Mouse (Mus musculus): ENCODE results near the gene Tigd4. TPM values are rescaled to one million over a fixed set of nuclear protein-coding genes. Genes with fewer than 3 reads are reported as not detected.

The Tigd4 gene
- polyA plus RNA-seq, 1 experiment, result 0.01 TPM

DNA sequence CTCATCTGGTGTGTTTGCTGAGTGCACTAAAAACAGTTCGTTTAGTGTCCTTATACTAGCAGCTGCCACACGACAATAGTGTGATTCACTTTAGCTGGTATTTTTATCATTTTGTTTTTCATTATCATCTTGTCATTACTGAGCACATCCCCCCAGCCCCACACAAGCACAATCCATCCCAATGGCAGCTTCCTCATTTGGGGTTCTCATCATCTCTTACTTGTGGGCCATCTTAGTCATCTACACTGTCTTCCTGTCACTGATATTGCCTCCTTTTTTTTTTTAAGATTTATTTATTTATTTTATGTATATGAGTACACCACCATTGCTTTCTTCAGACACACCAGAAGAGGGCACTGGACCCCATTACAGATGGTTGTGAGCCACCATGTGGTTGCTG, 25.3 kb downstream of the Tigd4 start:
- Histone ChIP-seq H3K4me2 (ENCODE audit: low read depth) (no peak overlapping the region), H3K79me2 (ENCODE audit: control insufficient read depth, insufficient read depth) (no peaks in the 10 kb centered on the region), H3ac (ENCODE audit: control insufficient read depth, insufficient read length) (no peak overlapping the region), H3K4me3 (no peak overlapping the region), H3K36me3 (ENCODE audit: control insufficient read depth, insufficient read depth) (no peaks in the 10 kb centered on the region), H3K27me3 (ENCODE audit: control insufficient read depth, insufficient read depth, insufficient read length) (peaks cover 2% of the 10 kb centered on the region)
- no peak for TF ChIP-seq TCF12 (IDR thresholded peaks at IDR 0.05; ENCODE audit: insufficient read depth, poor library complexity, severe bottlenecking)
- TF ChIP-seq MYOG (IDR thresholded peaks at IDR 0.05; ENCODE audit: control insufficient read depth in 1 of 3, insufficient read depth in 1 of 3, insufficient read length in 2 of 3, low read depth in 2 of 3), result no peak
- no peak for TF ChIP-seq POLR2AphosphoS2 (IDR thresholded peaks at IDR 0.05; ENCODE audit: insufficient read length, low read depth)
- no peak for TF ChIP-seq E2F4 (IDR thresholded peaks at IDR 0.05; ENCODE audit: insufficient read depth)
- no peak for TF ChIP-seq CEBPB (IDR thresholded peaks at IDR 0.05; ENCODE audit: insufficient read depth, poor library complexity, severe bottlenecking)
- no peak for TF ChIP-seq POLR2A (IDR thresholded peaks at IDR 0.05; ENCODE audit: insufficient read length, low read depth)
- no peak for TF ChIP-seq SRF (IDR thresholded peaks at IDR 0.05; ENCODE audit: control insufficient read depth, insufficient read length, low read depth)
- TF ChIP-seq MAX (IDR thresholded peaks at IDR 0.05; ENCODE audit: low read depth), result no peak
- no peak for TF ChIP-seq MYOD1 (IDR thresholded peaks at IDR 0.05; ENCODE audit: control insufficient read depth in 1 of 3, insufficient read length in 2 of 3, low read depth in 2 of 3)
- no peak for TF ChIP-seq TCF3 (IDR thresholded peaks at IDR 0.05; ENCODE audit: insufficient read length, low read depth)
- no peak for TF ChIP-seq USF1 (IDR thresholded peaks at IDR 0.05; ENCODE audit: low read depth)
- no peak for TF ChIP-seq REST (IDR thresholded peaks at IDR 0.05; ENCODE audit: insufficient read depth, insufficient read length)

DNA sequence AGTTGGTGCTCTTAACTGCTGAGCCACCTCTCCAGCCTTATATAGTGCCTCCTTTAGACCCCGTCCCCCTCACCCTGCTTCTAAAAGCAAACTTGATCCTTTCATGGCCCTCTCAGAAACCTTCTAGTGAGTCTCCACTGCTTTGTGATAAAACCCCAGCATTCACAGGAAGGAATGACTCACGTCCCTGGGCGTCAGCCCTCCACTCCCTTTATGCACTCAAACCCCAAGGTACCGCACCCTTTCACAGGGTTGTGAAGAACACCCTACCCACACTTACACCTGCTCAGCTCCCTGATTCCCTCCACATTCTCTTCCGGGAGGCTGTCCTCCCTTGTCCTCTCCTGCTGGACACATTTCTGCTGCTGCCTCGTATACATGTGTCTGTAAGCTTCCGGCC, 25.7 kb downstream of the Tigd4 start:
- Histone ChIP-seq H3K4me3 (no peak overlapping the region), H3K27me3 (ENCODE audit: control insufficient read depth, insufficient read depth, insufficient read length) (peaks cover 6% of the 10 kb centered on the region), H3ac (ENCODE audit: control insufficient read depth, insufficient read length) (no peak overlapping the region), H3K79me2 (ENCODE audit: control insufficient read depth, insufficient read depth) (no peaks in the 10 kb centered on the region), H3K36me3 (ENCODE audit: control insufficient read depth, insufficient read depth) (no peaks in the 10 kb centered on the region), H3K4me2 (ENCODE audit: low read depth) (no peak overlapping the region)
- no peak for TF ChIP-seq USF1 (IDR thresholded peaks at IDR 0.05; ENCODE audit: low read depth)
- TF ChIP-seq MAX (IDR thresholded peaks at IDR 0.05; ENCODE audit: low read depth), result no peak
- TF ChIP-seq TCF12 (IDR thresholded peaks at IDR 0.05; ENCODE audit: insufficient read depth, poor library complexity, severe bottlenecking), result no peak
- TF ChIP-seq CEBPB (IDR thresholded peaks at IDR 0.05; ENCODE audit: insufficient read depth, poor library complexity, severe bottlenecking), result no peak
- TF ChIP-seq E2F4 (IDR thresholded peaks at IDR 0.05; ENCODE audit: insufficient read depth), result no peak
- TF ChIP-seq MYOG (IDR thresholded peaks at IDR 0.05; ENCODE audit: control insufficient read depth in 1 of 3, insufficient read depth in 1 of 3, insufficient read length in 2 of 3, low read depth in 2 of 3), result no peak
- TF ChIP-seq TCF3 (IDR thresholded peaks at IDR 0.05; ENCODE audit: insufficient read length, low read depth), result no peak
- no peak for TF ChIP-seq REST (IDR thresholded peaks at IDR 0.05; ENCODE audit: insufficient read depth, insufficient read length)
- no peak for TF ChIP-seq SRF (IDR thresholded peaks at IDR 0.05; ENCODE audit: control insufficient read depth, insufficient read length, low read depth)
- TF ChIP-seq MYOD1 (IDR thresholded peaks at IDR 0.05; ENCODE audit: control insufficient read depth in 1 of 3, insufficient read length in 2 of 3, low read depth in 2 of 3), result no peak
- no peak for TF ChIP-seq POLR2A (IDR thresholded peaks at IDR 0.05; ENCODE audit: insufficient read length, low read depth)
- no peak for TF ChIP-seq POLR2AphosphoS2 (IDR thresholded peaks at IDR 0.05; ENCODE audit: insufficient read length, low read depth)

DNA sequence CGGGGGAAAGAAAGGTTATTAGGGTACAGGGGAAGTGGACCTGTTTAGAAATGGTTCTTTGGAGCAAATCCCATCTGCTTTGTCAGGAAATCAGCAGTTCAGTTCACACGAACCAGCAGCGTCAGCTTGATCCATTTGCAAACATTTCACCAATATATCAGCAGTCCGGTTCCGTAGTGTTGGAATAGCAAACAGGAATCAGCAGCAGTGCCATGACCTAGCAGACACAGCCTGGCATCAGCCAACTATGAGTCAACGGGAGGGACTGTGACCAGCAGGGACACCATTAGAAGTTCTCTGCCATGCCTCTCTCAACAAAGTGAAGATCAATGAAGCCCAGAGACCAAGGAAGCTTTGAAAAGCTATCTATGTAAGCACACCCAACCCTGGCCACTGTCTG, 26.4 kb downstream of the Tigd4 start:
- no peaks in the 10 kb centered on the region for H3K36me3 ChIP-seq (ENCODE audit: control insufficient read depth, insufficient read depth)
- H3K4me3 ChIP-seq, result no peak overlapping the region
- H3K79me2 ChIP-seq (ENCODE audit: control insufficient read depth, insufficient read depth), result no peaks in the 10 kb centered on the region
- no peak overlapping the region for H3K4me2 ChIP-seq (ENCODE audit: low read depth)
- no peak overlapping the region for H3ac ChIP-seq (ENCODE audit: control insufficient read depth, insufficient read length)
- H3K27me3 ChIP-seq (ENCODE audit: control insufficient read depth, insufficient read depth, insufficient read length), result peaks cover 6% of the 10 kb centered on the region
- no peak for TF ChIP-seq MAX (IDR thresholded peaks at IDR 0.05; ENCODE audit: low read depth)
- no peak for TF ChIP-seq POLR2AphosphoS2 (IDR thresholded peaks at IDR 0.05; ENCODE audit: insufficient read length, low read depth)
- no peak for TF ChIP-seq MYOD1 (IDR thresholded peaks at IDR 0.05; ENCODE audit: control insufficient read depth in 1 of 3, insufficient read length in 2 of 3, low read depth in 2 of 3)
- no peak for TF ChIP-seq POLR2A (IDR thresholded peaks at IDR 0.05; ENCODE audit: insufficient read length, low read depth)
- TF ChIP-seq CEBPB (IDR thresholded peaks at IDR 0.05; ENCODE audit: insufficient read depth, poor library complexity, severe bottlenecking), result no peak
- TF ChIP-seq USF1 (IDR thresholded peaks at IDR 0.05; ENCODE audit: low read depth), result no peak
- no peak for TF ChIP-seq MYOG (IDR thresholded peaks at IDR 0.05; ENCODE audit: control insufficient read depth in 1 of 3, insufficient read depth in 1 of 3, insufficient read length in 2 of 3, low read depth in 2 of 3)
- no peak for TF ChIP-seq SRF (IDR thresholded peaks at IDR 0.05; ENCODE audit: control insufficient read depth, insufficient read length, low read depth)
- TF ChIP-seq REST (IDR thresholded peaks at IDR 0.05; ENCODE audit: insufficient read depth, insufficient read length), result no peak
- no peak for TF ChIP-seq E2F4 (IDR thresholded peaks at IDR 0.05; ENCODE audit: insufficient read depth)
- no peak for TF ChIP-seq TCF3 (IDR thresholded peaks at IDR 0.05; ENCODE audit: insufficient read length, low read depth)
- TF ChIP-seq TCF12 (IDR thresholded peaks at IDR 0.05; ENCODE audit: insufficient read depth, poor library complexity, severe bottlenecking), result no peak

GRCm38 (mm10) chr3:84622026-84622425, 28.7 kb downstream of the Tigd4 start:
- H3K36me3 ChIP-seq (ENCODE audit: control insufficient read depth, insufficient read depth), result no peaks in the 10 kb centered on the region
- H3ac ChIP-seq (ENCODE audit: control insufficient read depth, insufficient read length), result no peak overlapping the region
- TF ChIP-seq MYOG (IDR thresholded peaks at IDR 0.05; ENCODE audit: control insufficient read depth in 1 of 3, insufficient read depth in 1 of 3, insufficient read length in 2 of 3, low read depth in 2 of 3) (no peak), TCF12 (IDR thresholded peaks at IDR 0.05; ENCODE audit: insufficient read depth, poor library complexity, severe bottlenecking) (no peak), USF1 (IDR thresholded peaks at IDR 0.05; ENCODE audit: low read depth) (no peak), CEBPB (IDR thresholded peaks at IDR 0.05; ENCODE audit: insufficient read depth, poor library complexity, severe bottlenecking) (no peak), SRF (IDR thresholded peaks at IDR 0.05; ENCODE audit: control insufficient read depth, insufficient read length, low read depth) (no peak)
- H3K79me2 ChIP-seq (ENCODE audit: control insufficient read depth, insufficient read depth), result no peaks in the 10 kb centered on the region
- no peak overlapping the region for H3K4me3 ChIP-seq
- H3K4me2 ChIP-seq (ENCODE audit: low read depth), result no peak overlapping the region
- peaks cover 12% of the 10 kb centered on the region for H3K27me3 ChIP-seq (ENCODE audit: control insufficient read depth, insufficient read depth, insufficient read length)

GRCm38 (mm10) chr3:84631586-84631985, 38.2 kb downstream of the Tigd4 start:
- Histone ChIP-seq H3K79me2 (ENCODE audit: control insufficient read depth, insufficient read depth) (no peaks in the 10 kb centered on the region), H3K36me3 (ENCODE audit: control insufficient read depth, insufficient read depth) (no peaks in the 10 kb centered on the region), H3K4me3 (no peak overlapping the region), H3K4me2 (ENCODE audit: low read depth) (no peak overlapping the region), H3K27me3 (ENCODE audit: control insufficient read depth, insufficient read depth, insufficient read length) (peaks cover 14% of the 10 kb centered on the region), H3ac (ENCODE audit: control insufficient read depth, insufficient read length) (no peak overlapping the region)
- TF ChIP-seq REST (IDR thresholded peaks at IDR 0.05; ENCODE audit: insufficient read depth, insufficient read length) (no peak), MYOG (IDR thresholded peaks at IDR 0.05; ENCODE audit: control insufficient read depth in 1 of 3, insufficient read depth in 1 of 3, insufficient read length in 2 of 3, low read depth in 2 of 3) (no peak), POLR2AphosphoS2 (IDR thresholded peaks at IDR 0.05; ENCODE audit: insufficient read length, low read depth) (no peak), MAX (IDR thresholded peaks at IDR 0.05; ENCODE audit: low read depth) (no peak), USF1 (IDR thresholded peaks at IDR 0.05; ENCODE audit: low read depth) (no peak), CEBPB (IDR thresholded peaks at IDR 0.05; ENCODE audit: insufficient read depth, poor library complexity, severe bottlenecking) (no peak)

All from myocyte (in vitro differentiated cells).